Mouse (Mus musculus) G1E (cell line): ENCODE results near the gene Gpx4.

Experiments
- CTCF ChIP-seq: IDR thresholded peaks from 2 replicates; pipeline ENCODE4 v1.5.1; 2012; ENCODE audit warnings: low read depth, low read length, inconsistent platforms, mixed read lengths
- GATA1 ChIP-seq: IDR thresholded peaks from 2 replicates; pipeline ENCODE4 v1.6.1; 2012; ENCODE audit warnings: borderline replicate concordance, low read length, inconsistent platforms, mixed read lengths
- GATA2 ChIP-seq: IDR thresholded peaks from 2 replicates; pipeline ENCODE4 v1.6.1; 2012; ENCODE audit warnings: low read depth, low read length, inconsistent platforms, borderline replicate concordance
- POLR2AphosphoS5 ChIP-seq: IDR thresholded peaks from 2 replicates; pipeline ENCODE4 v1.6.1; 2012; ENCODE audit warnings: low read depth, low read length, inconsistent platforms; ENCODE audit not compliant: insufficient replicate concordance
- TAL1 ChIP-seq: conservative IDR thresholded peaks from 2 replicates; pipeline ENCODE4 v1.6.1; 2012; ENCODE audit warnings: low read depth, low read length, inconsistent platforms, mixed read lengths

GRCm38 (mm10) chr10:80051618-80052373 is 4.8 kb downstream of the Gpx4 start:
- no peak for TF ChIP-seq TAL1
- no peak for TF ChIP-seq CTCF
- TF ChIP-seq GATA1: no peak
- TF ChIP-seq POLR2AphosphoS5: no peak
- no peak for TF ChIP-seq GATA2
